Mouse (Mus musculus) heart, embryonic 11.5 days (tissue): Measurements from ENCODE around the gene Cpn1. TPM values are rescaled to one million over a fixed set of nuclear protein-coding genes. Genes with fewer than 3 reads are reported as not detected.
"Not testable (repeated sequence)": the region's sequence is repeated elsewhere in the genome, so short reads cannot be mapped to it uniquely, and the experiment has no call there.

Experiments
- ATAC-seq: fragments of 200-750 bp; cut with Nextera tagmentation; replicated peaks from 2 replicates; pipeline ENCODE4 v1.8.0; 2017; ENCODE audit warnings: moderate library complexity; ENCODE audit not compliant: insufficient number of reproducible peaks, low FRiP score, low TSS enrichment
- H3K27ac ChIP-seq: fragments of 300-500 bp; sonication (generic); 2 replicates; pipeline ENCODE4 v1.5.1; 2014; ENCODE audit warnings: mild to moderate bottlenecking, low read depth, low read length
- H3K27me3 ChIP-seq: fragments of 300-500 bp; sonication (generic); 2 replicates; pipeline ENCODE4 v1.6.1; 2014; ENCODE audit warnings: mild to moderate bottlenecking, low read length, mixed read lengths; ENCODE audit not compliant: control insufficient read depth, insufficient read depth
- H3K36me3 ChIP-seq: fragments of 300-500 bp; sonication (generic); 2 replicates; pipeline ENCODE4 v1.6.1; 2014; ENCODE audit warnings: mild to moderate bottlenecking, low read length, moderate library complexity, mixed read lengths; ENCODE audit not compliant: control insufficient read depth, insufficient read depth
- H3K4me1 ChIP-seq: fragments of 300-500 bp; sonication (generic); 2 replicates; pipeline ENCODE4 v1.6.1; 2014; ENCODE audit warnings: low read length; ENCODE audit not compliant: control insufficient read depth, insufficient read depth
- H3K4me2 ChIP-seq: fragments of 300-500 bp; sonication (generic); 2 replicates; pipeline ENCODE4 v1.6.1; 2014; ENCODE audit warnings: mild to moderate bottlenecking, moderate library complexity
- H3K4me3 ChIP-seq: fragments of 300-500 bp; sonication (generic); 2 replicates; pipeline ENCODE4 v1.5.1; 2014; ENCODE audit warnings: low read depth, low read length
- H3K9ac ChIP-seq: fragments of 300-500 bp; sonication (generic); 2 replicates; pipeline ENCODE4 v1.6.1; 2014; ENCODE audit warnings: mild to moderate bottlenecking, low read depth, low read length, moderate library complexity
- H3K9me3 ChIP-seq: fragments of 300-500 bp; sonication (generic); replicated peaks from 2 replicates; pipeline ENCODE4 v1.6.1; 2016; ENCODE audit warnings: low read length; ENCODE audit not compliant: control insufficient read depth
- WGBS: fragments of 180-500 bp; shearing (Covaris S2); extraction: QIAGEN DNeasy Blood & Tissue Kit; methylation state at CpG from one replicate; pipeline ENCODE4 v1.1.7; 2014; ENCODE audit not compliant: insufficient replicate concordance; 5-methylcytosine and 5-hydroxymethylcytosine counted together
- polyA plus RNA-seq: library from polyadenylated mRNA; unstranded; fragments of >200 nt; fragmentation: Nextera tagmentation; extraction: Ambion mirVana; gene quantifications from 2 replicates; pipeline ENCODE4 v1.2.1, GENCODE M21; 2014

The Cpn1 gene
- polyA plus RNA-seq, 1 experiment from 2014 or later = 2.0 TPM

DNA sequence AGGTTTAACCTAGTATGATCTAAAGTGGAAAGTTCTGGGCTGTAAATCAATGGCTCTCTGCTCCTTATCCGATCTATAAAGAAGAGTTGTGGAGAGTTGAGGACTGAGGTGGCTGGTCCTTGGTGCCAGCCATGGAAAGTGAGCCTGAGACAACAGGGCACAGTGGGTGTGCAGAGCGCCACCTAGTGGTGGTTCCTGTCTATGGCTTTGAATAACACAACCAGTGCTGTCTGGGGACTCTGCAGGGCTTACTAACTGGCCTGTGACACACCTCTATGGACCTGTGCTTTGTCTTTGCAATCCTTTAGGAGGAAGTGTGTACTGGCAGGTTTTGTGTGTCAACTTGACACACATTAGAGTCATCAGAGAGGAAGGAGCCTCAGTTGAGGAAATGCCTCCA lies 27.2 kb downstream of the Cpn1 start:
- Histone ChIP-seq H3K27ac (no peak overlapping the region), H3K36me3 (no peaks in the 10 kb centered on the region), H3K9me3 (0 out of 2 replicates have a peak, but pooled peaks cover 3% of the 10 kb centered on the region), H3K27me3 (no peaks in the 10 kb centered on the region), H3K4me2 (no peak overlapping the region), H3K4me3 (no peak overlapping the region), H3K4me1 (no peaks in the 10 kb centered on the region), H3K9ac (no peak overlapping the region)
- WGBS = 21% methylated on average over 2 of the region's 2 CpGs
- ATAC-seq = no peak

DNA sequence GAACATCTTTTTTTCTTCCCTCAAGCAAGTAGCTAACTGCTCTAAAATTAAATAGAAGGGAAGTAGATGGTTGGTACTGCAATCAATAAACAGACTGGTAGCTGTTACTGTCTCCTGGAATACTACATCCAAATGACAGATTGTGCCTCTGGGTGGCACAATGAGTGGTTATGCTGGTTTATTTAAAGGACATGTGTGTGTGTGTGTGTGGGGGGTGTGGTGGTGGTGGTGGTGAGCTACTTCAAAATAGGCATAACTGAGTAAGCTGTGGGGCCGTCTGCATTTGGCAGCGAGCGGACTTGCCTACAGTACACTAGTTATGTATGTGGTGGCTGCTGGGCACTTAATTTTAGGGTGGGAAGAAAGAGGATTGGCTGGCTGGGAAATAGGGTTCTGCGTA lies 28.5 kb downstream of the Cpn1 start:
- no peaks in the 10 kb centered on the region for H3K27me3 ChIP-seq
- no peak for ATAC-seq
- no peak overlapping the region for H3K4me2 ChIP-seq
- H3K4me1 ChIP-seq = no peaks in the 10 kb centered on the region
- WGBS = 93% methylated on average over 4 of the region's 4 CpGs
- H3K9me3 ChIP-seq = 0 out of 2 replicates have a peak, but pooled peaks cover 3% of the 10 kb centered on the region
- H3K9ac ChIP-seq = no peak overlapping the region
- no peak overlapping the region for H3K27ac ChIP-seq
- no peaks in the 10 kb centered on the region for H3K36me3 ChIP-seq
- no peak overlapping the region for H3K4me3 ChIP-seq

DNA sequence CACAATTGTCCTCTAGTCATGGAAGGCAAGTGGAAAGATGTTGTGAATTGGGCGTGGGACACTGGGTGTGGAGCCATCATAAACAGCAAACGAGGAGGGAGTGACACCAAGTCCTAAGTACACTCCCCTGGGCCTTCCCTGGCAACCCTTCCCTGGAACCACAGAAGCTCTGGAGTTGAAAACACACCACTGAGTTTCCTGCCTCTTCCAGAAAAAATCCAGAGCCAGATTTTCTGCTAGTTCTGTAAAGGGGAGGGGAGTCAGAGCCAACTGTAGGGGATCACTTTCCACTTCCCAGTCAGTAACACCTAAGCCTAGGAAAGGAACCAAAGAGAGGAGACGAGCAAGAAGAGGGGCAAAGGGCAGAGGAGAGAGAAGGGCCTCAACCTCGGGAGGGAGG lies 29.0 kb downstream of the Cpn1 start:
- Histone ChIP-seq H3K9ac (no peak overlapping the region), H3K4me2 (no peak overlapping the region), H3K4me1 (no peaks in the 10 kb centered on the region), H3K4me3 (no peak overlapping the region), H3K36me3 (no peaks in the 10 kb centered on the region), H3K27ac (no peak overlapping the region), H3K9me3 (0 out of 2 replicates have a peak, but pooled peaks cover 3% of the 10 kb centered on the region), H3K27me3 (no peaks in the 10 kb centered on the region)
- no peak for ATAC-seq
- 20% methylated on average over 4 of the region's 4 CpGs for WGBS

DNA sequence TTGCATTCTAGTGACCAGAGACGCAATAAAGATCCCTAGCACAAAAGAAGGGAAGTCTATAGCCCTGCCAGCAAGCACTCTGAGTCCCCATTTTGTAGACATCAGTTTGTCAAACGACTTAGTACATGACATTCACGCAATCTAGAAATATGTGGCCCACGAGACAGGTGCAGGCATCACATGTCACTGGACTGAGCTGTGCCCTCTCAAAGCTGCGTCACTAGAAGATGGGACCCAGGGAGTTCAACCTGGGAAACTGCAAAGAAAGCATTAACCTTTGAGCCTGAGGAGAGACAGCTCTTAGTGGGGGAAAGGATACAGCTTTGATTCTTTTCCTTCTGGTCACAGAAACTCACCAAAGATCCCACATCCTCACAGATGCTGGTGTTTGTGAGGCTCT lies 31.1 kb downstream of the Cpn1 start:
- no peaks in the 10 kb centered on the region for H3K27me3 ChIP-seq
- H3K4me3 ChIP-seq = no peak overlapping the region
- no peaks in the 10 kb centered on the region for H3K9me3 ChIP-seq
- no peak overlapping the region for H3K9ac ChIP-seq
- no peaks in the 10 kb centered on the region for H3K4me1 ChIP-seq
- no peak overlapping the region for H3K4me2 ChIP-seq
- 74% methylated on average over 5 of the region's 5 CpGs for WGBS
- H3K27ac ChIP-seq = no peak overlapping the region
- ATAC-seq = no peak
- H3K36me3 ChIP-seq = no peaks in the 10 kb centered on the region

DNA sequence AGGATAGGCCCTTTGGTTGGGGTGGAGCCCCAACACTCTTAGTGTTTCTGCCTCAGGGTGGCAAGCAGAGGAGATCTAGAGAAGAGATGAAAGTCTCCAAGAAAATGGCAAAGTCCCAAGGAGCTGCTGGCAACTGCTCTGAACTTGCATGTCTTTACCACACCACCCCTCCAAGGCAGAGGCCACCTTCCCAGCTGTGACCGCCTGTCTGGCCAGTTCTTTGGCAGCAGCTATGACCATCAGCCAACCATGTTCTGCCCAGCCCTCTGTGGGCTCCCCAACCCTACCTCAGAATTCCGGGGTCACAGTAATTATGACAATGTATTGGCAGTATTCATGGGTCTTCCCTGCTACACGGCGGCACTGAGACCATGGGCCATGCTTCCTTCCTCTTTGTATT lies 31.5 kb downstream of the Cpn1 start:
- 82% methylated on average over 4 of the region's 4 CpGs for WGBS
- no peaks in the 10 kb centered on the region for H3K4me1 ChIP-seq
- no peaks in the 10 kb centered on the region for H3K9me3 ChIP-seq
- H3K9ac ChIP-seq = no peak overlapping the region
- H3K4me2 ChIP-seq = no peak overlapping the region
- H3K36me3 ChIP-seq = no peaks in the 10 kb centered on the region
- ATAC-seq = no peak
- H3K27ac ChIP-seq = no peak overlapping the region
- H3K27me3 ChIP-seq = no peaks in the 10 kb centered on the region
- H3K4me3 ChIP-seq = no peak overlapping the region

DNA sequence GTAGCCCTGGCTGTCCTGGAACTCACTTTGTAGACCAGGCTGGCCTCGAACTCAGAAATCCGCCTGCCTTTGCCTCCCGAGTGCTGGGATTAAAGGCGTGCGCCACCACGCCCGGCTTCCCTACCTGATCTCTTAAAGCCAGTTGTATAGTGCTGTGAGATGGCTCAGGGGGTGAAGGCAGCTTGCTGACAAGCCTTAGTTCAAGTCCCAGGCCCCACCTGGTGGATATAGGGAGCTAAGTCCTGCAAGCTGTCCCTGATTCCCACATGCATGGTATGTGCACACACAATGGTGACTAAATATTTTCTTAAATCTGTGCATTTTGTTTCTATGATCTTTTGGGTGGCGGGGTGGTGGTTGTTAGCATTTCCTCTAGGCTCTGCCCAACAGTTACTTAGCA lies 33.4 kb downstream of the Cpn1 start:
- H3K4me3 ChIP-seq, ATAC-seq, H3K27me3 ChIP-seq, H3K4me2 ChIP-seq, H3K9me3 ChIP-seq, H3K4me1 ChIP-seq, H3K36me3 ChIP-seq, H3K27ac ChIP-seq, H3K9ac ChIP-seq: not testable (repeated sequence)
- WGBS = 79% methylated on average over 8 of the region's 8 CpGs

DNA sequence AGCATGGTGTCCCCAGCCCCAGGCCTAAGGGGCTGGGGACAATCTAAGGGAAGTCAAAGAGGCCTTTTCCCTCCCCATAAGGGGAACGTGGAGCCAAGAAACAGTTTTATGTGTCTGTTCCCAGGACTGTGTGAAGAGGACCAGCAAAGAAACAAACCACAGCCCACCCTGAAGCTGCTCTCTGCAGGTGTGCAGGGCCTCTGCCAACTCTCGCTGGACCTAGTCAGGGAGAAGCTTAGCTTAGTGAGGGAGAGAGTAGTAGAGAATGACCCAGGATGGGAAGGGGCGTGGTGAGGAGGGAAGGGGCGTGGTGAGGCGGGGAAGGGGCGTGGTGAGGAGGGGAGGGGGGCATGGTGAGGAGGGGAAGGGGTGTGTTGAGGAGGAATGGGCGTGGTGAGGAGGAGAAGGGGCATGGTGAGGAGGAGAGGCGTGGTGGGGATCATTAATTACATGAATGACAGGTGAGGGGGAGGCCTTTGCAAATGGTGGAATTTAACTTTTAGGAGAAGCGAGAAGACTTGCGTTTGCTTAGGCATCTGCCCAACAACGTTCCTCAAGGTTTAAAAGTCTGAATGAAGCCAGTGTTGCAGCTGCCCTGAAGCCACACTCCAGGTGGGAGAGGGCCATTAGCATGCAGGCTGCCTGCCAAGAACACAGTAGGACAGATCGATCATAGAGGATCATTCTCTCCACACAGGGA lies 37.1 kb downstream of the Cpn1 start:
- Histone ChIP-seq H3K27ac (no peak overlapping the region), H3K9me3 (no peaks in the 10 kb centered on the region), H3K4me1 (no peaks in the 10 kb centered on the region; the same call in 1 of the 2 replicates), H3K36me3 (no peaks in the 10 kb centered on the region), H3K9ac (no peak overlapping the region), H3K4me2 (no peak overlapping the region), H3K27me3 (no peaks in the 10 kb centered on the region), H3K4me3 (no peak overlapping the region)
- ATAC-seq = no peak
- WGBS = 8% methylated on average over 12 of the region's 12 CpGs

DNA sequence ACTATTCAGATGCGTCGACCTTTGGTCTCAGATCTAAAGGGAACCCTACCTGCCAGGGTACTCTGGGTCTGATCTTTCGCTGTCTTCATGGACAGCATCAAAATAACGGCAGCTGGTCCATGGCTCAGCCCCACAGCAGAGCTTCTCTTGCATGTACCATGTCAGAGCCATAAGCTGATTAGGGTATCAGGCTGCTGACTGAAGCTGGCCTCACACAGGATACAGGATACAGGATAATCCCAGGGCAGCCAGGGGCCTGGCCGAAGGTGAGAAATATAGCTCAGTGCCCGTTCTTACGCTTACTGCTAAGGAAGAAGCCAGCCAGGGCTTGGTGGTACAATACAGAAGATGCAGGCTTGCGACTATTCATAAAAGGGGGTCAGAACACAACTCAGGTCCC lies 41.8 kb downstream of the Cpn1 start:
- H3K27me3 ChIP-seq = no peaks in the 10 kb centered on the region
- ATAC-seq = no peak
- WGBS = 76% methylated on average over 8 of the region's 8 CpGs
- no peaks in the 10 kb centered on the region for H3K36me3 ChIP-seq
- H3K4me1 ChIP-seq = no peaks in the 10 kb centered on the region; the same call in 1 of the 2 replicates
- no peak overlapping the region for H3K9ac ChIP-seq
- H3K4me2 ChIP-seq = no peak overlapping the region
- no peaks in the 10 kb centered on the region for H3K9me3 ChIP-seq
- no peak overlapping the region for H3K4me3 ChIP-seq
- H3K27ac ChIP-seq = no peak overlapping the region

DNA sequence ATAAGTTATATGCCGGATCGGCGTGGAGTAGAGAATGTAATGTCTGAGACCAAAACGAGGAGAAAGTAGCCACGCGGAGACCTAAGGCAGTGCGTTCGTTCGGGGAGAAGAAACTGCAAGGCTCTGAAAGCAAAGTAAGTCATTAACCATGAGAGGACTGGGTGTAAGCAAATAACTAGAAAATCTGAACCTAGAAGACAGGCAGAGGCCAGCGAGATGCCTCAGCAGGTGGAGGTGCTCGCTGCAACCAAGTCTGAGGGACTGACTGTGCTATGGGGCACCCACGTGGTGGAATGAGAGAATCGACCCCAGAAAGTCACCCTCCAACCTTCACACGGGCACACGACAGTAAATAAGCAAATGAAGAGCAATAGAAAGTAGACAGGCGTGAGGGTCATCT lies 43.3 kb downstream of the Cpn1 start:
- Histone ChIP-seq H3K36me3 (no peaks in the 10 kb centered on the region), H3K4me1 (peaks cover 8% of the 10 kb centered on the region), H3K4me3 (no peak overlapping the region), H3K9ac (no peak overlapping the region), H3K9me3 (no peaks in the 10 kb centered on the region), H3K4me2 (no peak overlapping the region), H3K27me3 (no peaks in the 10 kb centered on the region), H3K27ac (no peak overlapping the region)
- 68% methylated on average over 16 of the region's 16 CpGs for WGBS
- no peak for ATAC-seq
